20 mouse cellular contexts compared by ENCODE assay signal in the genomic region with DNA sequence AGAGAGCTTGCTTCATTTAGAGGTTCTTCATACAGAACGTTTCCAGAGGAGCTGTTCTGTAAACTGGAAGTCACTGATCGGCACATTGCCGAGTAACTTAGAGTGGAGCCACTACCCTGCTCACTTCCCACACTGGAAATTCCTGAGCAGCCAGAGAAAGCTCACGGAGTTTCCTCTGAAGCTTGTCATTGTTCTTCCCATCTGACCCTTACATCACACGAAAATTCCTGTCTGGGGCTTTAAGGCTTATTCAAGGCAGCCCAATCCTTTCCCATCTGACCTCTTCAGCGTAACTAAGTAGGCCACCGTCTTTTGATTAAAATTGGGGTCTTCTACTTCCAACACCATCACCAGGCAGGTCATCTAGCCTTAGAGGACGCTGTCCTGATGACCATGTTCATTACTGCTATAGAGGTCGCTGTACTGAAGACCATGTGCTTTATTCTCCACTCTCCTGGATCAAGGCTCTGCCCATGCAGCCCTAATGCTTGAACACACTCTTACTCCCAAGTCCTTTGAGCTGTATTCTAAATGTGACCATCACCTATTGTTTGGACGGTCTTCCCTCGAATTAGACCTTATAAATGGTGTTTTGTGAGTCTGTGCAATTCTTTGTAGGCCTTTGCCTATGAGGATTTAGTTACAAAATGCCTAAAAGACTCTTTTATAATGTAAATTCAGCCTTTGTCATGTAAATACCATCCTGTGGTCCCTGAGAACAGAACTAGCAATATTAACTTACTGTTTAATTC. TPM values are rescaled to one million over a fixed set of nuclear protein-coding genes. Genes with fewer than 3 reads are reported as not detected.
DNase-seq lines count a peak whose midpoint lies in the region; ATAC-seq and TF ChIP-seq lines count a peak whose summit lies in the region.
"Had no signal": no experiment of that assay in that cellular context is flagged by ENCODE, and none has a peak within 500 bp of the region (broad histone marks: within the 10 kb centered on the region; RNA-seq: fewer than 3 reads in every experiment).

No protein-coding gene starts in this region.

- no peak overlapping the region for H3K4me3 ChIP-seq in layer of hippocampus, adult 2 months
- H3K4me3 ChIP-seq in lung, postnatal 0 days (ENCODE audit: low read depth, low read length), result no peak overlapping the region
- H3K4me3 ChIP-seq in intestine, embryonic 16.5 days (ENCODE audit: low read length), result no peak overlapping the region
- H3K4me3 ChIP-seq: erythroblast, embryonic 14.5 days; heart, embryonic 15.5 days; liver, embryonic 13.5 days had no signal

- no peaks in the 10 kb centered on the region for H3K9me3 ChIP-seq in lung, postnatal 0 days (ENCODE audit: low read length)
- no peaks in the 10 kb centered on the region for H3K9me3 ChIP-seq in intestine, embryonic 16.5 days (ENCODE audit: control insufficient read depth, low read length)
- H3K9me3 ChIP-seq: heart, embryonic 15.5 days; liver, embryonic 13.5 days had no signal

- no peaks in the 10 kb centered on the region for H3K36me3 ChIP-seq in lung, postnatal 0 days (ENCODE audit: insufficient read depth, low read length)
- no peaks in the 10 kb centered on the region for H3K36me3 ChIP-seq in intestine, embryonic 16.5 days (ENCODE audit: control insufficient read depth, insufficient read depth, low read length)
- H3K36me3 ChIP-seq: heart, embryonic 15.5 days; liver, embryonic 13.5 days had no signal

- H3K27me3 ChIP-seq in lung, postnatal 0 days (replicated peaks; ENCODE audit: insufficient read depth, low read length), result no peaks in the 10 kb centered on the region
- no peaks in the 10 kb centered on the region for H3K27me3 ChIP-seq in intestine, embryonic 16.5 days (replicated peaks; ENCODE audit: control insufficient read depth, insufficient read depth, low read length)
- H3K27me3 ChIP-seq: heart, embryonic 15.5 days; liver, embryonic 13.5 days had no signal

- no peak overlapping the region for H3K9ac ChIP-seq in lung, postnatal 0 days (replicated peaks; ENCODE audit: low read depth)
- H3K9ac ChIP-seq in intestine, embryonic 16.5 days (ENCODE audit: low read depth, low read length), result no peak overlapping the region
- H3K9ac ChIP-seq: heart, embryonic 15.5 days; liver, embryonic 13.5 days had no signal

- peak overlapping the region; percentile 39; the same call in 1 of the 2 replicates for H3K27ac ChIP-seq in layer of hippocampus, adult 2 months
- no peak overlapping the region for H3K27ac ChIP-seq in lung, postnatal 0 days (ENCODE audit: low read length)
- H3K27ac ChIP-seq in intestine, embryonic 16.5 days (ENCODE audit: low read length), result no peak overlapping the region
- H3K27ac ChIP-seq: heart, embryonic 15.5 days; hindbrain, postnatal 0 days; liver, embryonic 13.5 days had no signal

- no peak for TF ChIP-seq EP300 in lung, postnatal 0 days (IDR thresholded peaks at IDR 0.05)

- peak; percentile 26; the same call in 1 of the 2 replicates for ATAC-seq in lung, postnatal 0 days
- no peak for ATAC-seq in intestine, embryonic 16.5 days
- ATAC-seq: hindbrain, postnatal 0 days had no signal

- no peak for TF ChIP-seq CTCF in layer of hippocampus, adult 2 months (conservative IDR thresholded peaks at IDR 0.05)
- TF ChIP-seq CTCF in lung, postnatal 0 days (IDR thresholded peaks at IDR 0.05), result no peak

- WGBS in lung, postnatal 0 days, result 52% methylated on average over 11 of the region's 11 CpGs
- WGBS in intestine, embryonic 16.5 days, result 67% methylated on average over 11 of the region's 11 CpGs

- no peak for DNase-seq in layer of hippocampus, adult 2 months (ENCODE audit: low spot score in 2 of 2)
- no peak for DNase-seq in layer of hippocampus, adult 18-20 months (ENCODE audit: low spot score in 2 of 2)
- peak; percentile 89 for DNase-seq in ES-CJ7 (ENCODE audit: low read depth, low spot score)
- peak; percentile 90 for DNase-seq in R1 (ENCODE audit: low read depth, low spot score)
- DNase-seq in lung, postnatal 0 days (ENCODE audit: low spot score), result peak; percentile 35
- DNase-seq in urinary bladder, postnatal 36 days (ENCODE audit: low spot score in 2 of 2), result no peak
- DNase-seq: cerebellum, postnatal 14 days; heart, adult 11 months; kidney, adult 9 months; kidney, postnatal 4 days; layer of hippocampus, postnatal 36 days; liver, embryonic 13.5 days; right cerebral cortex, postnatal 4 days; thymus, postnatal 4 days had no signal

- no peaks in the 10 kb centered on the region for H3K4me1 ChIP-seq in lung, postnatal 0 days (ENCODE audit: insufficient read depth, low read depth, low read length)
- H3K4me1 ChIP-seq in intestine, embryonic 16.5 days (ENCODE audit: control insufficient read depth, insufficient read depth, low read length), result no peaks in the 10 kb centered on the region
- H3K4me1 ChIP-seq: heart, embryonic 15.5 days; liver, embryonic 13.5 days had no signal

- no peak overlapping the region for H3K4me2 ChIP-seq in lung, postnatal 0 days (replicated peaks; ENCODE audit: low read depth, low read length)
- H3K4me2 ChIP-seq in intestine, embryonic 16.5 days (ENCODE audit: low read depth, low read length), result no peak overlapping the region
- H3K4me2 ChIP-seq: heart, embryonic 15.5 days; liver, embryonic 13.5 days had no signal

RNA-seq across cellular contexts. Expression of gene Fam124b, which starts 18.9 kb away (rescaled TPM):
- under 1 TPM; 0.39 to 0.46 TPM for total RNA-seq in layer of hippocampus, adult 2 months (2021)
- under 1 TPM; 0.56 to 0.59 TPM for total RNA-seq in layer of hippocampus, adult 18-20 months (2021)
- 3.8 and 4.7 TPM in 2 replicates for polyA plus RNA-seq in lung, postnatal 0 days (2015; fragmentation: Nextera tagmentation; extraction: Ambion mirVana)
- polyA plus RNA-seq in intestine, embryonic 16.5 days (2015; fragmentation: Nextera tagmentation; extraction: Ambion mirVana), result 0.66 and 0.67 TPM in 2 replicates
- total RNA-seq: megakaryocyte progenitor cell, adult 5-6 weeks; MEL had no signal
- polyA plus RNA-seq: erythroblast, embryonic 14.5 days; liver, embryonic 13.5 days had no signal

Comparison
In these comparisons a context has a peak if more than half of its experiments do, and no peak if none do; other contexts are left out.
1. DNase-seq: peak in ES-CJ7 (single experiment), R1 (single experiment) and lung, postnatal 0 days (single experiment); none in layer of hippocampus, adult 2 months (0 of 2), layer of hippocampus, adult 18-20 months (0 of 2) and urinary bladder, postnatal 36 days (0 of 2).